Mouse (Mus musculus) neutrophil, adult 59 days (primary cell): Measurements from ENCODE around the gene Prpf40b. TPM values are rescaled to one million over a fixed set of nuclear protein-coding genes. Genes with fewer than 3 reads are reported as not detected.

Experiments used
- total RNA-seq, 2 experiments: library from RNA; stranded (reverse); gene quantifications; 1 replicate in 1 of 2; 2 replicates in 1 of 2; pipeline ENCODE4 v1.2.4; 2023

Prpf40b gene
- 1 to 10 TPM; 1.1 to 1.5 TPM for total RNA-seq

GRCm38 (mm10) chr15:99294813-99295374 lies at the start of gene Prpf40b:
TSS of gene Prpf40b (plus strand) at chr15:99295087.

GRCm38 (mm10) chr15:99251626-99252380 lies 43.1 kb upstream of the Prpf40b start, which contains the start of gene Mcrs1:
TSS of gene Mcrs1 (minus strand) at chr15:99251961.

GRCm38 (mm10) chr15:99295484-99295981 lies 646 bp downstream of the Prpf40b start, which contains the start of gene Fam186b:
TSS of gene Fam186b (minus strand) at chr15:99295888.

Other genes with a start within 250 kb of the Prpf40b start
- gene Prph, start 239.9 kb upstream of the Prpf40b start, total RNA-seq: not detected
- gene Troap, start 220.5 kb upstream of the Prpf40b start, total RNA-seq: 10 to 100 TPM; 30.9 to 35.2 TPM
- gene C1ql4, start 207.3 kb upstream of the Prpf40b start, total RNA-seq: not detected
- gene Dnajc22, start 201.9 kb upstream of the Prpf40b start, total RNA-seq: 1 to 10 TPM; 1.6 to 2.3 TPM
- gene Spats2, start 169.2 kb upstream of the Prpf40b start, total RNA-seq: under 1 TPM in 1 of 2 experiments, not detected in 1; 0.18 TPM
- gene Kcnh3, start 70.2 kb upstream of the Prpf40b start, total RNA-seq: not detected
- gene Mcrs1, start 43.1 kb upstream of the Prpf40b start, total RNA-seq: 10 to 100 TPM; 49.2 to 57.1 TPM
- not detected for gene Fam186b, start 801 bp downstream of the Prpf40b start, total RNA-seq
- gene Fmnl3, start 75.4 kb downstream of the Prpf40b start, total RNA-seq: 10 to 100 TPM; 51.0 to 51.2 TPM
- gene Tmbim6, start 97.8 kb downstream of the Prpf40b start, total RNA-seq: 100 to 1,000 TPM; 553 to 562 TPM
- gene Nckap5l, start 162.7 kb downstream of the Prpf40b start, total RNA-seq: 1 to 10 TPM; 2.6 to 3.2 TPM
- 1 to 10 TPM; 5.5 to 8.2 TPM for gene Bcdin3d, start 179.6 kb downstream of the Prpf40b start, total RNA-seq
- gene Faim2, start 233.1 kb downstream of the Prpf40b start, total RNA-seq: 1 to 10 TPM; 1.2 to 2.3 TPM